Mouse (Mus musculus) kidney, adult 8-10 months (tissue): ENCODE results near the gene Samd14.

Experiments
- DNase-seq, 2 experiments: peaks; one replicate each; pipeline ENCODE4 v3.0.0; 2022

Samd14 gene

DNA sequence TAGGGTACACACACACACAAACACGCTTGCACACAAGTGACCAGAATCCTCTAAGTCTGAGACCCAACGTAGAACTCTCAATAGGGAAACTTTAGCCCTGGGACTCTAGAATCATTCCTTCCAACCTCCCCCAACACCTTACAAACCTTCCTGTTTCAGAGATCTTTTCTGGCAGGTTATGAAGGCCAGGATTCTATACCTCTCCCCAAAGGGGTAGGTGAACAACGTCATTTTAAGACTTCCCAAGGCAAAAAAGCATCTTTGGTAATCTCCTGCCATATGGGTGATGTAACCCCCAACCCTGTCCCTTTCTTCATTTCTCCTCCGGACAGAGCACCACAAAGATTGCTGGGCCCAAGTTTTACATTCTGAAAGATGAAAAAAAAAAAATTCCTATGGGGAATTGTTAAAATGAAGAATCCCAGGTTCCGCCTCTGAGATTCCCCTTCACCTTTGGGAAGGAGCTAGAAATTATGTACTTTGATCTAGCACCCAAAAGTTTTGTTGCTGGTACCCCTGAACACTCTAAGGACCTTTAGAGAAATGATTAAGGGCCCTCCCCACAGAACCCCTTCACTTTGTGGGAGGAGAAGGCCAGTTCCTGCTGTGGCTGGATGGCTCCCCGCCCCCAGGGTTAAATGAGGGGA is 19.5 kb upstream of the Samd14 start:
- no peak for DNase-seq

DNA sequence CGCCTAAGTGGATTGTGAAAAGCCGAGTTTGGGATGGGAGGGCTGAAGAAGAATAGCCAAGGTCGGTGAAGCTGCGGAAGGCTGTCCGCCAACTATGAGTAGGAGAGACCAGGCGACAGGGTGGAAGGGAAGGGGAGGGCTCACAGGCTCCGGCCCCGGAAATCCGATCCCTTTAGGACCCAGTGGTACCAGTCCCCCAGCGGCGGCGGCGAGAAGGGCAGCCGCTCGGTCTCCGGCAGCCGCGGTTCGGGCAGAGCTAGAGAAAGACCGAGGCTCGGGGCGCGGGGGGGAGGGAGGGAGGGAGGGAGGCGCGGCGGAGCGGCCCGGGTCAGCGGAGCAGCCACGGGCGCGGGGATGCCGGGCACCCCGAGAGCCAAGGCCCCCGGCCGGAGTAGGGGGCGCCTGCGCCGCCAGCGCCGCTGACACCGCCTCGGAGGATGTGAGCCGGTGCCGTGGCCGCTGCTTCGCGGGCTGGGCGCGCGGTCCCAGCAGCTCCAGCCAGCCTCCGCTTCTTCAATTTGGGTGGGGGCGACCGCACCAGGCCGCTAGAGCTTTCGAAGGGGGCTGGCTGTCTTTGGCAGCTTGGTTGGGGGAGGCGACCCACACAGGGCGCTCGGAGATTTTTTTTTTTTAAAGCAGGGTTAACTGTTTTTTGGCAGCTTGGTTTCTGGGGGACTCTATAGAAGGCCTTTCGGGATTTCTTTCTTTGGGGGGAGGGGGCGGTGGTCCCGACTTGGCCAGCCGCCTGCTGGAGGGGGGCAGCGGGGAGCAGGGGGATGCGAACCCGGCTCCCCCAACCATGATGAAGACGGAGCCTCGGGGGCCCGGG is 18.7 kb upstream of the Samd14 start, which contains the start of gene Ppp1r9b:
Ppp1r9b (plus strand) TSS at position 287 of the 829 bp plus-strand sequence.
- DNase-seq = peak; percentile 91 to 92

DNA sequence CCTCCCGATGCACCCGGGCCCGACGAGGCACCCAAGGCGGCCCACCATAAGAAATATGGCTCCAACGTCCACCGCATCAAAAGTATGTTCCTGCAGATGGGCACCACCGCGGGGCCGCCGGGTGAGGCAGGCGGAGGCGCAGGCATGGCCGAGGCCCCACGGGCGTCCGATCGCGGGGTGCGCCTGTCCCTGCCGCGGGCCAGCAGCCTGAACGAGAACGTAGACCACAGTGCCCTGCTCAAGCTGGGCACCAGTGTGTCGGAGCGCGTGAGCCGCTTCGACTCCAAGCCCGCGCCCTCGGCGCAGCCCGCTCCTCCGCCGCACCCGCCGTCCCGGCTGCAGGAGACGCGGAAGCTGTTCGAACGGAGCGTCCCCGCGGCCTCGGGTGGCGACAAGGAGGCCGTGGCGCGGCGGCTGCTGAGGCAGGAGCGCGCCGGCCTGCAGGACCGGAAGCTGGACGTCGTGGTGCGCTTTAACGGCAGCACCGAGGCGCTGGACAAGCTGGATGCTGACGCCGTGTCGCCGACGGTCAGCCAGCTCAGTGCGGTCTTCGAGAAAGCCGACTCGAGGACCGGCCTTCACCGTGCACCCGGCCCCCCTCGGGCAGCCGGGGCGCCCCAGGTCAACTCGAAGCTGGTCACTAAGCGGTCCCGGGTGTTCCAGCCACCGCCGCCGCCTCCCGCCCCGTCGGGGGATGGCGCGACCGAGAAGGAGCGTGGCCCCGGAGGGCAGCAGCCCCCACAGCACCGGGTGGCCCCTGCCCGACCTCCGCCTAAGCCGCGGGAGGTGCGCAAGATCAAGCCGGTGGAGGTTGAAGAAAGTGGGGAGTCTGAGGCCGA is 17.8 kb upstream of the Samd14 start:
- DNase-seq = peak in 1 of 2 experiments; percentile 44

DNA sequence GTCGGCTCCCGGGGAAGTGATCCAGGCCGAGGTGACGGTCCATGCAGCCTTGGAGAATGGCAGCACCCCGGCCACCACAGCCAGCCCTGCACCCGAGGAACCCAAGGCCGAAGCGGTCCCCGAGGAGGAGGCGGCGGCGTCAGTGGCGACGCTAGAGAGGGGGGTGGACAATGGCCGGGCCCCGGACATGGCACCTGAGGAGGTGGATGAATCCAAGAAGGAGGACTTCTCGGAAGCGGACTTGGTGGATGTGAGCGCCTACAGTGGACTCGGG is 17.3 kb upstream of the Samd14 start:
- no peak for DNase-seq

DNA sequence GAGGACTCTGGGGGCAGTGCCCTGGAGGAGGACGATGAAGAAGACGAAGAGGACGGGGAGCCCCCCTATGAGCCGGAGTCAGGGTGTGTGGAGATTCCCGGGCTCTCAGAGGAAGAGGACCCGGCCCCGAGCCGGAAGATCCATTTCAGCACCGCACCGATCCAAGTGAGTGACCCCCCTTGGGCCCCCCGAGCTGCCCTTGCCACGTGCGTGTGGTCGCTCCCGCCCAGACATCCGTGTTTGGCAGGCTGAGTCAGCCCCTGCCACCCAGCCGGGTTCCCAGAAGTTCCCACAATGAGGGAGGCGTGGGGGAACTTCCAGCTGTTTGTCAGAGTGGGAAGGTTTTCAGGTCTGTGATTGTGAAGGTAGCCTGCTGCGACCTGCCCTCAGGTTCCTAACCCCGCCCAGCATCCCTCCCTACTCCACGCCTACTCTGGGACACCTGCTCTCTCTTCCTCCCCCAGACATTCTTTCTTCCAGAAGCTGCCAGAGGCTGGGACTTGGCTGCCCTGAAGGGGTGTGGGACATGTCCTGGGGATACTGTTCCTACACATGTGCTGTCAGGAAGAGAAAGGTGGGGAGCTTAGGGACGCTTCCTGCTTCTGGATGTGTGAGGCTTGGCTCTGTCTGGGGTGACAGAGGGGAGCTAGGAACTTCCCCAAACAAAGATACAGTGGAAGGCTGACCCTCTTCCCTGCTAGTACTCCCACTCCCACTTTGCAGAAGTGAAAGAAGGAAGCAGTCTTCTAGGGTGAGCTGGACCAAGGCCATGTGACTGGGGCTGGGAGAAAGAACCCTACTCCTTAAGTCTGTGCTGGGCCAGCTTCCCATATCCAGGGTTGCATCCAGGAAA is 16.7 kb upstream of the Samd14 start:
- DNase-seq = peak; percentile 62 to 68

DNA sequence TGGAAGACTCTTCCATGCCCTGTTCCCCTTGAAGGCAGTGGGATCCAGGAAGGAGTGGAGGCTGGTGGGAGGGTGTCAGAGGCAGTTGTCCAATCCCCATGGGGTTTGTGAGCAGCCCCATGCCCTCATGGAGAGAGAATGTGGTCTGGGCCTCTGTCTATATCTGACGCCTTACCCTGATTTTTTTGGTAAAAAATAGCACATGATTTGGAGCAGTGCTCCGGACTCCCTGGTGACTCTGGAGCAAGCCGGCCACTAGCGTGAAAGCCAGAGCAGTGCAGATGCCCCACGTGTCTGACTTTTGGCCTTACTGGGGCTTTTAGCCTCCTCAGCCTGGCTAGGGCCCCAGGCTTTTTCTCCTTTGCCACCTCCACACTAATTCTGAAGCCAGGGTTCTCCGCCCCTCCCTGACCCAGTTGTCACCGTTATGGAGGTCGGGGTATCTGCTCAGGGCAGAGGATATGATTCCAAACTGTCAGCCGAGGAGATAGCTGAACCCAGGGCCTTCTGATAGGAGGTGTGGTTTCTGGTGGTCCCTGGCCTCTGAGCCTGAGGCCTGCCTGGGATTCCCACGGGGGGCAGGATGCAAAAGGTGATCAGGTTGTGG is 15.4 kb upstream of the Samd14 start:
- no peak for DNase-seq

DNA sequence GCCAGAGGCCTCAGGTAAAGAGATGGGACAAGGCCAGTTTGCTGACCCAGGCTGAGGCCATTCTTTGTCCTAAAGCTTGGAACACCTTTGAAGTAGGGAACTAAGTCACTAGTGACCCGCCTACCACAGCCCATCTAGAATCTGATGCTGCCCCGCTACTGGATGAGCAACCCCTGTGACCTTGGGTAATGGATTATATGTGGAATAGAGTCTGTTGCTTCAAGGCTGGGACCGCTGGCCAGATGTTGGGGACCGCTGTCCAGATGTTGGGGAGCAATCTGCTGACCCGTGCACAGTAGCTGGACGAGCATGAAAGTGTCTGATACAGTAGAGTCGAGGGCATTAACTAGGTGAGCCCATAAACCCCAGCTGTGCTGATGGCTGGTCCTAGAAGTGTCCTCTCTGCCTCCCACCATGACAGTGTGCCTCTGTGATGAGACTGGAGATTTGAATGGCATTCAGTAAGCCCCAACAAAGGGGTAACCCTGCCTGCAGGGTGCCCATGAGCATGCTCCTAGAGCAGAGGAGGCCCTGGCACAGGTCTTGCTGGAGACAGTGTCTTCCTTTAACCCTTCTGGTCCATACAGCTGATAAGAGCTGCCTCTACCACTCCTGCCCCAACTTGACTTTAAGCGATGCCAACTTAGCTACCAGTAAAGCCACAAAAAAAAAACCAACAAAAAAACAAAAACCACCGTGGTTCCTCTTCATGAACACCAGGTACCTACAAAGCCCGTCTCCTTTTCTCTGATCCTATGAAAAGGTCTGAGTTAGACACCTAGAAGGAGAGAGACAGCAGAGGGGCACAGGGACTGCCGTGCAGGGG is 14.5 kb upstream of the Samd14 start:
- no peak for DNase-seq

DNA sequence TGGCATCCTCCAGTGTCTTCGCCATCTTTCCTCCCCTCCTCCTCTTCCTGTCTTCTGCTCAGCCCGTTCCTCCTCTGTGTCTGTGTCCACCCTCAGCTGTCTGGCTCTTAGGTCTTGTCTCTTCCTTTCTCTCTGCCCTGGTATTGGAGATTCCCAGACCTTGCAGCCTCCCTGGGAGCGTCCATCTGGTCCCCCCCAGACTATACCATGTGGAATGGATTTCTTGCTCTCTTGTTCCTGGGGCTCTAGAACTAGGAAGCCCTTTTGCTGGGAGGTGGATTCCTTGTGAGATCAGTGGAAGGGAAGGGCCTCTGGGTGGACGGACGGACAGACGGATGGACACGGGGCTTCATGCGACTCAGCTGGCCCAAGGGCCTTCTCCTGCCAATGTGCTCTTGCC is 13.6 kb upstream of the Samd14 start:
- DNase-seq = no peak

DNA sequence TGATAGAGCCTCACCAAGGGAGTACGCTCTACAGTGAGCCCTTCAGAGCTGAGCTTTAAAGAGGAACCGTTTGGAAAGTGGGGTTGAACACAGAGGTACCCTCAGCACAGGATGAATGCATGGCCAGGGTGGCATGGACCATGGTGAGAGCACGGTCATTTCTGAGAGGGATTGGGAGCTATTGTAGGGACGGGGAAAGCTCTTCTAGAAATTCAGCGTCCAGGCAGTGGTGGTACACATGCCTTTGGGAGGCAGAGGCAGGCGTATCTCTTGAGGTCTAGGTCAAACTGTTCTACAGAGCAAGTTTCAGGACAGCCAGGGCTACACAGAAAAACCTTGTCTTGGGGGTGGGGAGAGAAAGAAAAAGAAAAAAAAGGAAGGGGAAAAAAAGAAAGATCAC is 12.7 kb upstream of the Samd14 start:
- no peak for DNase-seq

DNA sequence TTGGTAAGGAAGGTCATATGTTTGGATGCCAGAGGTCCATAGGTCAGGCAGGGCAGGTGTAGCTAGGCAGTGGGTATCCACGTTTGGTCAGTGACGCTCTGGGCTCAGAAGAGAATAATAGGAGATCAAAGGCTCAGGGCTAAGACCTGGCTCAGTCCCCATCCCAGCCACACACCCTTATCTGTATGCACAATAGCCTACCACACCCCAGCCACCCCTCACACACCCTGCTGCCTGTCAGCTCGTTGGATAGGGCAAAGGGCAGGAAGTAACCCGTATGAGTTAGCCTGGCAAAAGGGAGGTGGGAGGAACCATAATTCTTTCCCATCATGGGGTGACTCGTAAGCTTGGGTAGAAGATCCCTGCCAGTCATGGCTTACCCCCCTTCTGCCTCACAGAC is 12.1 kb upstream of the Samd14 start:
- no peak for DNase-seq

DNA sequence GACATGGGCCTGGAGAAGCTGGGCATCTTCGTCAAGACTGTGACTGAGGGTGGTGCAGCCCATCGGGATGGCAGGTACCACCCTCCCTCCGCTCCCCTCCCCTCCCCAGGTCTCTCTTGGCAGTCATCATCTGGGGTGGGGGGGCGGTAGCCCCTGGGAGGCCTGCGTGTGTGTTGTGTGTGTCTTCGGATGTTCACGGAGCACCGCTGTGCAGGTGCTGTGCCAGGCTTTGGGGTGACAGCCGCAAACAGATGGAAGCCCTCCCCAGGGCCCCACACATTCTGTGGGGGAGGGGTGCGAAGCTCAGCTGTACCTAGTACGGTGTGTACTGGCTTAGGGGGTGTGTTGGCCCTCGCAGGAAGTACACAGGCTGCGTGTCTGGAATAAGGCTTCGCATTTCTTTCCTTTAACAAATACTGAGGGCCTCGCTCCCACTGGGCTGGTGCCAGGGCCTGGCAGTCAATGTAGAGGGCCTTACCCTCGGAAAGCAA is 11.6 kb upstream of the Samd14 start:
- DNase-seq = no peak

DNA sequence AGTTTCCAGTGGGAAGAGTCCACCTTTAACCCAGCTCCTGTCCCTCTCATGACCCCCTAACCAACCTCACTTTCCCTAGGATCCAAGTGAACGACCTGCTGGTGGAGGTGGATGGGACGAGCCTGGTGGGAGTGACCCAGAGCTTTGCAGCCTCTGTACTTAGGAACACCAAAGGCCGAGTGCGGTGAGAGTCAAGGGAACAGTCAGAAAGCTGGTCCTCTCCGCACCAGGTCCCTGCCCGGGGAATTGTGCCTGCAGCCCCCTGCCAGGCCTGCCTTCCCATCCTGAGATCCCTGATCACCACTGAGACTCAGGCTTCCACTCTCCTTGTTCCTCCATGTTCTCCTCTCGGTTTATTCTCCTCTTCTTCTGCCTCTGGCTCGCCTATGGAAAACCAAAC is 9.6 kb upstream of the Samd14 start:
- DNase-seq = no peak

DNA sequence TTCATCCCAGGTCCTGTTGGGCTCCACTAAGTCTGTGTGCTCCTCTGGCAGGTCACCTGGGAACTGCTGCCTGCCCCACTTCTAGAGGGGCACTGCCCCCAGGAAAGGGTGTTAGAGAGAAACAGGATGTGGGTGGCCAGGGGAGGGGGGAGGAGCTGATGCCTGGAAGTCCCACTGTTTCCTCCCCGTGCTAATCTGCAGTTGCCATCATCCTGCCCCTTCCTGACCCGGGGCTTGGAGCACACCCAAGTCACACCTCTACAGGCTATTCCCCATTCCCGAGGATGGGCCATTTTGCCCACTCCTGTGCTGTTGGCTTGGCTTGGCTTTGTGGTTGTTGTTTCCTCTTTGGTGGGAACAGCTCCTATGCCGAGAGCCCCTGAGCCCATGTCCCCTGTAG is 9.1 kb upstream of the Samd14 start:
- DNase-seq = peak; percentile 56 to 62

DNA sequence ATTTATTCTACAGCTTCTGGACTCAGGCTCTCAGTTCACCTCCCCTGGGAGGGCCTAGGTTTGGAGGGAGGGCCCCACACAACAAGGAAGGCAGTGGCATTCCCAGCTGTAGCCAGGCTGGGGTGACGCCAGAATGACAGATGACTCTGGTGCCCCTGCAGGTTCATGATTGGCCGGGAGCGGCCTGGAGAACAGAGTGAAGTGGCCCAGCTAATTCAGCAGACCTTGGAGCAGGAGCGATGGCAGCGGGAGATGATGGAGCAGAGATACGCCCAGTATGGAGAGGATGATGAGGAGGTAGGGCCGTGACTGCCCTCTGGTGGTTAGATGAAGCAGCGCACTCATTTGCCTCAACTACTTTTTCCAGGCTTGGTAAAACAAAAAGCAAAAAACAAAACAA is 8.6 kb upstream of the Samd14 start:
- peak; percentile 64 to 73 for DNase-seq

DNA sequence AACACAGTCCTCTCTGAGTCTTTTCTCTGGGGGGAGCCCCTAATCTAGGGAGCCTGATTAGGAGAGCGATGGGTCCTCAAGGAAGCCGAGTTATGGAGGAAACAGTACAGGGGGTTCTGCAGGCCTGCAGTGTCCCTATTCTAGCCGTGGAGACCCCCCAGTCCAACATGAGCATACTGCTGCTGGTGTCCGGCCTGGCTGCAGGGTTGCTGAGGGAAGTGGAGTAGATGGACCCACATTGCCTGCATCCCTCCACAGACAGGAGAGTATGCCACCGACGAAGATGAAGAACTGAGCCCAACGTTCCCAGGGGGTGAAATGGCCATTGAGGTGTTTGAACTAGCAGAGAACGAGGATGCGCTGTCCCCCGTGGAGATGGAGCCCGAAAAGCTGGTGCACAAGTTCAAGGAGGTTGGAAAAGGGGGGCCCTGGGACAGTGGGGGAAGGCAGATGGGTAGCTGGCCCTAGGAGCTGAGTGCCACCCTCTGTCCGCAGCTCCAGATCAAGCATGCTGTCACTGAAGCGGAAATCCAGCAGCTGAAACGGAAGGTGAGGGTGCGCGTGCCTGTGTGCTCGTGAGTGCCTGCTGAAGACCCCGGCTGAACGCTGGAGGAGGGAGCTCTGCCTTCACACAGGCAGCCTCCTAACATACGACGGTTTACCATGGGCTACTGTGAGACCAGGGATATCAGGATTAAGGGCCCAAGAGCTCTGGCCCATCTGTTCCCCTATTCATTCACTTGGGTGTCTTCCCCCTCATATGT is 7.9 kb upstream of the Samd14 start:
- DNase-seq = no peak

DNA sequence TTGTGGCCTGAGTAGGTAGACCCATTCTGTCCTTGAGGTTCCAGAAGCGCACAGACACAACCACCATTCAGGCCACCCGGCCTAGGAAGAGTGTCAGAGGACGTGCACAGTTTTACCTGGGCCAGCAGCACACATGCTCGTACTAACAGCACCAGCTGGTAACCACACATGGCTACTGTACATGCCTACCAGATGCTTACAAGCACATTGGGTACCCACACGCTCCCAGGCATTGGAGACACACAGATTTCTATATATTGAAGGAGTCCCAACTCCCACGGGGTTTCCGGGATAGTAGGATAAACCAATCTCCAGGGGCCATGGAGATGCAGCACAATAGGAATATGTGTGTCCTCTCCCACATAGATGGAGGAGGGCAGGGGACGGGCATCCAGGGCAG is 7.0 kb upstream of the Samd14 start:
- no peak for DNase-seq

DNA sequence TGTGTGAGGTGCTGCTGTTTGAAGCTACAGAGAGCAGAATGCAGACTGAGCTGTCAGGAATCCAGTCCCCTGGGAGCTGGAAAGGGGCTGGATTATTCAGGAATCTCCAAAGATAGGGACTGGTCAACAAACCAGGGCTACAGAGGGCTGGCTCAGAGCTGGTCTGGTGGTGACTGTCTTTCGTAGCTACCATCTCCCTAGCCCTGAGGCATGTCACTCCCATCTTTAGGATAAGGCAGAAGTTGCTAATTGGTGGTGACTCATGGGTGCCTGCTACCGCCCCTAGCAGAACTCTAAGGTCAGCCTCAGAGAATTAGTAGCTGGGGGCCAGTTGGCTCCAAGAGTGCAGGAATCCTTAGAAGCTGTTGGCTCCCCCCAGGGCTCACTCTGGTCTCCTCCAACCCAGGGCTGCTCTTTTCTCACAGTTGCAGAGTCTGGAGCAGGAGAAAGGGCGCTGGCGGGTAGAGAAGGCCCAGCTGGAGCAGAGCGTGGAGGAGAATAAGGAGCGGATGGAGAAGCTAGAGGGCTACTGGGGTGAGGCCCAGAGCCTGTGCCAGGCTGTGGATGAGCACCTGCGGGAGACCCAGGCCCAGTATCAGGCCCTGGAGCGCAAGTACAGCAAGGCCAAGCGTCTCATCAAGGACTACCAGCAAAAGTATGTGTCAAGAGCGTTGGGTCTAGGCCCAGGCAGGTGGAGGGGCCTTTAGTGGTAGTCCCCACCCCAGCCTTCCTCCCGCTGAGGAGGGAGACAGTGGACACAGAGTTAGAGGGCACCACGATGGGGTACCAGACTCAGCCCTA is 5.3 kb upstream of the Samd14 start:
- no peak for DNase-seq

DNA sequence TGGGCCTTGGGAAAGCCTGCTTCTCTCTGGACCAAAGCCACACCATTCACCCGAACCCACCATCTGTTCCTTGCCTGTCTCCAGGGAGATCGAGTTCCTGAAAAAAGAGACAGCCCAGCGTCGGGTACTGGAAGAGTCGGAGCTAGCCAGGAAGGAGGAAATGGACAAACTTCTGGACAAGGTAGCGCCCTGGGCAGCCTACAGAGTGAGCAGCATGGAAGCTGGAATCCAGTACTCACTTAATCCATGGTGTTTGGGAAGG is 4.8 kb upstream of the Samd14 start:
- no peak for DNase-seq

DNA sequence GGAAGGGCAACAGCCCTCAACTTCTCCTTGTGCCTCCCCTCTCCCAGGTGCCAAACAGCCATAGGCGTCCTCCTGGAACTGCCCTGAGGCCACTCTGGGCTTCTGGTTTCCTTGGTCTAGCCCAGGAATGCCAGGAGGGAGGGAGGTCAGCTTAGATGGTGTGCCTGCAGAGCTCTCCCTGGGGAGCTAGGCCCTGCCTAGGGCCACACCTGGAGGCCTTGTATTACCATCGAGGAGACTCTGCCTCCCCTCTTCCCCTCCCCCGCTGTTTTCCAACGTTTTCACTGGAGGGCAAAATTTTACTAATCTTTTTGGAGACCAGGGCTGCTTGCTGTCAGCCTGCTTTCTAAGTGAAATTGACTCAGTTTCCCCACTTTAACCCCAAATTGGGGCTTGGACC is 3.6 kb upstream of the Samd14 start:
- DNase-seq = no peak
